Mouse (Mus musculus) liver, embryonic 15.5 days (tissue): ENCODE results near the gene Def6. TPM values are rescaled to one million over a fixed set of nuclear protein-coding genes. Genes with fewer than 3 reads are reported as not detected.

ENCODE experiments used
- ATAC-seq: fragments of 200-750 bp; cut with Nextera tagmentation; 2 replicates; pipeline ENCODE4 v1.8.0; 2017; ENCODE audit warnings: moderate number of reproducible peaks, mild to moderate bottlenecking, moderate library complexity; ENCODE audit not compliant: insufficient read depth
- H3K27ac ChIP-seq: fragments of 300-500 bp; sonication (generic); replicated peaks from 2 replicates; pipeline ENCODE4 v1.5.1; 2015; ENCODE audit warnings: mild to moderate bottlenecking, inconsistent platforms
- H3K27me3 ChIP-seq: fragments of 300-500 bp; sonication (generic); 2 replicates; pipeline ENCODE4 v1.6.1; 2015; ENCODE audit warnings: mild to moderate bottlenecking, inconsistent platforms
- H3K36me3 ChIP-seq: fragments of 300-500 bp; sonication (generic); replicated peaks from 2 replicates; pipeline ENCODE4 v1.6.1; 2015; ENCODE audit warnings: moderate library complexity, mild to moderate bottlenecking, inconsistent platforms
- H3K4me1 ChIP-seq: fragments of 300-500 bp; sonication (generic); replicated peaks from 2 replicates; pipeline ENCODE4 v1.6.1; 2015; ENCODE audit warnings: inconsistent platforms
- H3K4me2 ChIP-seq: fragments of 300-500 bp; sonication (generic); 2 replicates; pipeline ENCODE4 v1.6.1; 2015; ENCODE audit warnings: moderate library complexity, mild to moderate bottlenecking, inconsistent platforms
- H3K4me3 ChIP-seq: fragments of 300-500 bp; sonication (generic); replicated peaks from 2 replicates; pipeline ENCODE4 v1.5.1; 2015; ENCODE audit warnings: mild to moderate bottlenecking, inconsistent platforms
- H3K9ac ChIP-seq: fragments of 300-500 bp; sonication (generic); 2 replicates; pipeline ENCODE4 v1.6.1; 2015; ENCODE audit warnings: moderate library complexity, mild to moderate bottlenecking, inconsistent platforms
- H3K9me3 ChIP-seq: fragments of 300-500 bp; sonication (generic); replicated peaks from 2 replicates; pipeline ENCODE4 v1.6.1; 2016; ENCODE audit warnings: inconsistent platforms
- WGBS: fragments of 180-500 bp; shearing (Covaris S2); methylation state at CpG from one replicate; pipeline ENCODE4 v1.1.7; 2015; ENCODE audit warnings: mixed read lengths; ENCODE audit not compliant: insufficient replicate concordance; 5-methylcytosine and 5-hydroxymethylcytosine counted together
- polyA plus RNA-seq: library from polyadenylated mRNA; unstranded; fragments of >200 nt; fragmentation: Nextera tagmentation; extraction: Ambion mirVana; gene quantifications from 2 replicates; pipeline ENCODE4 v1.2.1, GENCODE M21; 2015

The Def6 gene
- polyA plus RNA-seq, 1 experiment from 2014 or later, result 10.9 TPM

- no peaks in the 10 kb centered on the region for H3K36me3 ChIP-seq
- no peak overlapping the region for H3K9ac ChIP-seq
- no peaks in the 10 kb centered on the region for H3K9me3 ChIP-seq
- H3K4me2 ChIP-seq, result no peak overlapping the region
- 0 out of 2 replicates have a peak overlapping the region, but pooled peaks have one; percentile 1 for H3K27ac ChIP-seq
- no peak for ATAC-seq
- H3K4me1 ChIP-seq, result peaks cover 74% of the 10 kb centered on the region
- H3K27me3 ChIP-seq, result no peaks in the 10 kb centered on the region
- 58% methylated on average over 15 of the region's 15 CpGs for WGBS
- H3K4me3 ChIP-seq, result no peak overlapping the region
Observed at GRCm38 (mm10) chr17:28180783-28181544, 26.6 kb upstream of the Def6 start.

GRCm38 (mm10) chr17:28184971-28185638 lies 22.5 kb upstream of the Def6 start:
- H3K9me3 ChIP-seq, result no peaks in the 10 kb centered on the region
- WGBS, result 41% methylated on average over 7 of the region's 7 CpGs
- peaks cover 4% of the 10 kb centered on the region; the same call in 1 of the 2 replicates for H3K36me3 ChIP-seq
- H3K27ac ChIP-seq, result peak overlapping the region; percentile 41; the same call in 1 of the 2 replicates
- peaks cover 41% of the 10 kb centered on the region for H3K4me1 ChIP-seq
- H3K9ac ChIP-seq, result no peak overlapping the region
- peak; percentile 57 for ATAC-seq
- H3K4me2 ChIP-seq, result peak overlapping the region; percentile 23; the same call in 1 of the 2 replicates
- no peaks in the 10 kb centered on the region for H3K27me3 ChIP-seq
- H3K4me3 ChIP-seq, result no peak overlapping the region

DNA sequence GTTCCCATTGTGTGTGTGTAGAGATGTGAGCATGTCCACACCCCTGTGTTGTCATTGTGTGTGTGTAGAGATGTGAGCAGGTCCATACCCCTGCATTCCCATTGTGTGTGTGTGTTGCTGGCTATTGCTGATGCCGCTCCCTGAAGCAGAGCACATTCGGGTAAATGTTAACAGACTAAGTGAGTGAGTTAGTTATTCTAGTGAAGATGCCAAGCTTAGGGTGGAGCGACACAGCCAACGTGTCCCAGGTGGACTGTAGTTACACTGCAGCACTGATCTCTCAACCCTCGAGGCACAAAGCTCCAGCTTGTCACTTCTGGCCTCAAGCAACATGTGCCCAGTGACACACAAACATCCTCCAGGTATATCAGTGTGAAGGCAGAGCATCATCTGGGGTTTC lies 19.3 kb upstream of the Def6 start:
- Histone ChIP-seq H3K4me3 (no peak overlapping the region), H3K9ac (no peak overlapping the region), H3K4me1 (peaks cover 13% of the 10 kb centered on the region), H3K4me2 (no peak overlapping the region), H3K27me3 (no peaks in the 10 kb centered on the region), H3K9me3 (no peaks in the 10 kb centered on the region), H3K36me3 (peaks cover 7% of the 10 kb centered on the region; the same call in 1 of the 2 replicates), H3K27ac (no peak overlapping the region)
- ATAC-seq, result no peak
- 62% methylated on average over 5 of the region's 5 CpGs for WGBS

- Histone ChIP-seq H3K27me3 (no peaks in the 10 kb centered on the region), H3K9me3 (no peaks in the 10 kb centered on the region), H3K9ac (no peak overlapping the region), H3K4me2 (no peak overlapping the region), H3K27ac (no peak overlapping the region), H3K36me3 (peaks cover 17% of the 10 kb centered on the region; the same call in 1 of the 2 replicates), H3K4me1 (0 out of 2 replicates have a peak, but pooled peaks cover 2% of the 10 kb centered on the region), H3K4me3 (no peak overlapping the region)
- no peak for ATAC-seq
- WGBS, result 33% methylated on average over 1 of the region's 1 CpGs
Observed at GRCm38 (mm10) chr17:28192754-28193153, 14.8 kb upstream of the Def6 start.

DNA sequence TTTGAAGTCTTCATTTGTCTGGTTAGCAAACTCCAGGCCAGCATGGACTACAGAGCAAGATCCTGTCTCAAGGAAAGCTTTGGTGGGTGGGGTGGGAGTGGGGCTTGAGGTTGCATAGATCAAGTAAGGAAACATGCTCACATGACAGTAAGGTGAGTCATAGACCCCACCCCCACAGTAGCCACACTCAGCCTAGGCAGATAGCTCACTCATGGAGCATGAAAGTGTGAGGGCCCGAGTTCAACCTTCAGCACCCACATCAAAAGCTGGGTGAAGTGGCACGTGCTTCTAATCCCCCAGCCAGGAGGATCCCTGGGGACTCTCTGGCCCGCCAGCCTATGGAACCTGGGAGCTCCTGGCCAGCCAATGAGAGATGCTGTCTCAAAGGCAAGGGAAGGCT lies 14.0 kb upstream of the Def6 start:
- peaks cover 17% of the 10 kb centered on the region for H3K36me3 ChIP-seq
- no peak for ATAC-seq
- no peak overlapping the region for H3K4me2 ChIP-seq
- no peak overlapping the region for H3K27ac ChIP-seq
- no peaks in the 10 kb centered on the region for H3K9me3 ChIP-seq
- 0 out of 2 replicates have a peak, but pooled peaks cover 2% of the 10 kb centered on the region for H3K4me1 ChIP-seq
- 56% methylated on average over 3 of the region's 3 CpGs for WGBS
- no peak overlapping the region for H3K4me3 ChIP-seq
- no peaks in the 10 kb centered on the region for H3K27me3 ChIP-seq
- H3K9ac ChIP-seq, result no peak overlapping the region

- Histone ChIP-seq H3K27ac (no peak overlapping the region), H3K4me2 (no peak overlapping the region), H3K4me3 (no peak overlapping the region), H3K9me3 (no peaks in the 10 kb centered on the region), H3K9ac (no peak overlapping the region), H3K4me1 (0 out of 2 replicates have a peak, but pooled peaks cover 2% of the 10 kb centered on the region), H3K36me3 (peaks cover 14% of the 10 kb centered on the region), H3K27me3 (no peaks in the 10 kb centered on the region)
- ATAC-seq, result no peak
- 75% methylated on average over 10 of the region's 10 CpGs for WGBS
Observed at GRCm38 (mm10) chr17:28195033-28195432, 12.5 kb upstream of the Def6 start.

DNA sequence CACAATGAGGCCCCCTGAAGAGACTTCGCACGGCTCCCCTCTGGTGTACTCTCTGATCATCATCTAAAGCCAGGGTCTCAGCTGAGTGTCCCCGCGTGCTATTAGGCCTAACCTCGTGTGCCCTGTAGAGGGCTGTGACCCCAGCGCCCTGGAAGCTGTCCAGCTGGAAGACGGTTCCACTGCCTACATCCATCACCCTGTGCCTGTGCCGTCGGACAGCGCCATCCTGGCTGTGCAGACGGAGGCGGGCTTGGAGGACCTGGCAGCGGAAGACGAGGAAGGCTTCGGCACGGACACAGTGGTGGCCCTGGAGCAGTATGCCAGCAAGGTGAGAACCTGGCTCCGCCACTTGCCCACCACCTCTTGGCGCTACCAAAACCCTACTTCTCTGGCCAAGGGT lies 9.9 kb upstream of the Def6 start:
- no peak overlapping the region for H3K4me2 ChIP-seq
- H3K4me1 ChIP-seq, result 0 out of 2 replicates have a peak, but pooled peaks cover 2% of the 10 kb centered on the region
- H3K27me3 ChIP-seq, result no peaks in the 10 kb centered on the region
- H3K36me3 ChIP-seq, result peaks cover 11% of the 10 kb centered on the region; the same call in 1 of the 2 replicates
- 71% methylated on average over 18 of the region's 18 CpGs for WGBS
- H3K27ac ChIP-seq, result no peak overlapping the region
- H3K9ac ChIP-seq, result no peak overlapping the region
- no peak overlapping the region for H3K4me3 ChIP-seq
- no peak for ATAC-seq
- no peaks in the 10 kb centered on the region for H3K9me3 ChIP-seq

- ATAC-seq, result no peak
- no peak overlapping the region for H3K4me3 ChIP-seq
- no peaks in the 10 kb centered on the region for H3K27me3 ChIP-seq
- no peak overlapping the region for H3K4me2 ChIP-seq
- H3K36me3 ChIP-seq, result peaks cover 6% of the 10 kb centered on the region; the same call in 1 of the 2 replicates
- H3K27ac ChIP-seq, result no peak overlapping the region
- 78% methylated on average over 14 of the region's 14 CpGs for WGBS
- no peak overlapping the region for H3K9ac ChIP-seq
- peaks cover 14% of the 10 kb centered on the region for H3K4me1 ChIP-seq
- H3K9me3 ChIP-seq, result no peaks in the 10 kb centered on the region
Observed at GRCm38 (mm10) chr17:28201982-28202381, 5.6 kb upstream of the Def6 start.

DNA sequence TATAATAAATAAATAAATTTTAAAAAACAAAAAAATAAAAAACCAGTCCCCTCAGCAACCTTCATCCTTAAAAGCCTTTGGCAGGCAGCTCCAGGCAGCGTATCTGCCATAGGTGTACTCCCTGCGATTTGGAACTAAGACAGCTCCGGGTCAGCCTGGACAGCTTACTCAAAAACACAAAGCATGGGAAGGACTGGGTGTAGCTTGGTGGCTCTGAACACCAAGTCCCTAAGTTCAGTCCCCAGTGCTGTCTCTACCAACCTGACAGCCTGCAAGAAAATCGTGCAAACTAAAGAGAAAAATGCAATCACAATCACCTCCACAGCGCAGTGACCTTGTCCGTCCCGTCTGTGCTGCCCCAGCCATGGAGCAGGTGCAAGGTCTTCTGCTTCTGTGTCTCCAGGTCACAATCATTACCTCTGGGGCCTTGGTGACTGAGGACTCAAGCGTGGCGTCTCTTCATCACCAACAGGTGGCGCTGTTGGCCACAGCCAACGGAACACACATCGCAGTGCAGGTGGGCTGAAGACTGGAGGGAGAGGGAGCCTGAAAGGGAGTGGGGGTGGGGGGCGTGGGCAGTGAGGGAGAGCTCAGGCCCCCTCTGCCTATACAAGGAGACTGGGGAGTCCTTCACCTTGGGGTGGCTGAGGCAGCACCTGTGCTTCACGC lies 3.4 kb upstream of the Def6 start:
- no peaks in the 10 kb centered on the region for H3K9me3 ChIP-seq

DNA sequence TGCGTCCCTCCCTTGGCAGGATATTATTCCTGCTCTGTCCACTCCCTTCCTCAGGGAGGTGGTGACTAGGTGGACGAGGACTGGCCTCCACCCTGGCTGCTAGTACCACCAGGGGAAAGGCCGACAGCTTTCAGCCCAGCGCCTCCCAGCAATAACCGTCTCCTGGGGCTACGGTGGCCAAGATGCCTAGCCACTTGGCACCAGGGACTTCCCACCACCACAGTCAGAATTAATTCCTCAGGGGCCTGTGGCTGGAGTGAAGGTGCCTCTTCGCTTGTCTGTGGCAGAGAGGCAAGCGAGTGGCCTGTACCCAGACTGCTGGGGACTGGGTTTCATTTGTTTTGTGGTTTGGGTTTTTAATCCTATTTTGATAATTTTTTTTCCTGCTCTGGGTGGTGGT lies 2.1 kb upstream of the Def6 start:
- Histone ChIP-seq H3K4me1 (peaks cover 38% of the 10 kb centered on the region), H3K9ac (no peak overlapping the region), H3K4me2 (no peak overlapping the region), H3K36me3 (peaks cover 4% of the 10 kb centered on the region; the same call in 1 of the 2 replicates), H3K9me3 (no peaks in the 10 kb centered on the region), H3K4me3 (no peak overlapping the region), H3K27me3 (no peaks in the 10 kb centered on the region), H3K27ac (no peak overlapping the region)
- no peak for ATAC-seq
- 75% methylated on average over 8 of the region's 8 CpGs for WGBS

More for the DNA sequence above, 3.4 kb upstream of the Def6 start:
- peaks cover 4% of the 10 kb centered on the region; the same call in 1 of the 2 replicates for H3K36me3 ChIP-seq
- no peak overlapping the region for H3K9ac ChIP-seq
- no peak overlapping the region for H3K4me2 ChIP-seq
- ATAC-seq, result no peak
- WGBS, result 28% methylated on average over 14 of the region's 14 CpGs
- no peak overlapping the region for H3K4me3 ChIP-seq
- H3K27me3 ChIP-seq, result no peaks in the 10 kb centered on the region
- H3K27ac ChIP-seq, result no peak overlapping the region
- H3K4me1 ChIP-seq, result peaks cover 32% of the 10 kb centered on the region

- H3K9me3 ChIP-seq, result no peaks in the 10 kb centered on the region
- H3K36me3 ChIP-seq, result 0 out of 2 replicates have a peak, but pooled peaks cover 4% of the 10 kb centered on the region
- H3K9ac ChIP-seq, result peak overlapping the region; percentile 55; the same call in 1 of the 2 replicates
- no peak for ATAC-seq
- peak overlapping the region; percentile 71 for H3K4me2 ChIP-seq
- 35% methylated on average over 8 of the region's 8 CpGs for WGBS
- H3K4me1 ChIP-seq, result peaks cover 47% of the 10 kb centered on the region
- peak overlapping the region; percentile 56 for H3K4me3 ChIP-seq
- peak overlapping the region; percentile 70 for H3K27ac ChIP-seq
- no peaks in the 10 kb centered on the region for H3K27me3 ChIP-seq
Observed at GRCm38 (mm10) chr17:28207092-28207491, 486 bp upstream of the Def6 start.
